26 mouse cellular contexts compared by ENCODE assay signal in the genomic region with DNA sequence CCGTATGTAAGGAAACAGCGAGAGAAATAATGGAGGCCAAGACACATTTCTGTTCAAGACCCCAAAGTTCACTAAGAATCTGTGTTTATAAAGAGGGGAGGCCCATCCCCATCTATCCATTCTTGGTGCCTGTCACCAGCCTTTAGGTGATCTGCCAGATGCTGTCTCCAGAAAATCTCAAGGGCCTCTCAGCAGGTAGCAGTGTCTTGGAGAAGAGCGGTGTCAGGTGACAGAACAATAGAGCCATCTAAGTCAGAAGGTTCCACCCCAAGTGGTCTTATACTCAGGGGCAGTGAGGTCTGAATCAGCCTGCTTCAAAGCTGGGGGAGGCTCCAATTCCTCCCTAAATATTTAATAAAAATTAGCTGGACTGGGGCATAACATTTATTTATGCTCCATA.
DNase-seq lines count a peak whose midpoint lies in the region; ATAC-seq lines count a peak whose summit lies in the region.
"Had no signal": no experiment of that assay in that cellular context is flagged by ENCODE, and none has a peak within 500 bp of the region (broad histone marks: within the 10 kb centered on the region; RNA-seq: fewer than 3 reads in every experiment).

No protein-coding gene starts in this region.

- H3K27ac ChIP-seq in hindbrain, embryonic 14.5 days = no peak overlapping the region
- H3K27ac ChIP-seq: embryonic facial prominence, embryonic 13.5 days; embryonic facial prominence, embryonic 15.5 days; forebrain, embryonic 10.5 days; forebrain, embryonic 12.5 days had no signal

- no peak overlapping the region for H3K4me3 ChIP-seq in hindbrain, embryonic 14.5 days (replicated peaks; ENCODE audit: low read length)
- H3K4me3 ChIP-seq: embryonic facial prominence, embryonic 13.5 days; embryonic facial prominence, embryonic 15.5 days; erythroblast, embryonic 14.5 days; forebrain, embryonic 10.5 days; forebrain, embryonic 12.5 days had no signal

- no peaks in the 10 kb centered on the region for H3K27me3 ChIP-seq in hindbrain, embryonic 14.5 days (ENCODE audit: control insufficient read depth, insufficient read depth, low read length)
- H3K27me3 ChIP-seq: embryonic facial prominence, embryonic 13.5 days; embryonic facial prominence, embryonic 15.5 days; forebrain, embryonic 12.5 days; Patski had no signal

- no peaks in the 10 kb centered on the region for H3K36me3 ChIP-seq in hindbrain, embryonic 14.5 days (replicated peaks; ENCODE audit: control insufficient read depth, insufficient read depth)
- H3K36me3 ChIP-seq: embryonic facial prominence, embryonic 13.5 days; embryonic facial prominence, embryonic 15.5 days; forebrain, embryonic 10.5 days; forebrain, embryonic 12.5 days; G1E had no signal

- no peak for ATAC-seq in hindbrain, embryonic 14.5 days (ENCODE audit: low FRiP score)
- ATAC-seq: forebrain, embryonic 14.5 days; forebrain, embryonic 16.5 days; Patski had no signal

- DNase-seq in ES-CJ7 (ENCODE audit: low read depth, low spot score) = peak; percentile 94
- DNase-seq in R1 (ENCODE audit: low read depth, low spot score) = peak; percentile 88
- peak; percentile 91 for DNase-seq in ZHBTc4 (ENCODE audit: low read depth, low spot score)
- no peak for DNase-seq in neural tube, embryonic 10.5 days (ENCODE audit: extremely low spot score, low spot score)
- no peak for DNase-seq in left cerebral cortex, adult 8-10 months (ENCODE audit: low spot score in 2 of 2)
- no peak for DNase-seq in left cerebral cortex, adult 18-20 months (ENCODE audit: low spot score in 2 of 2)
- DNase-seq in hindbrain, embryonic 14.5 days (ENCODE audit: low spot score) = no peak
- DNase-seq: adrenal gland, adult 2 months; adrenal gland, postnatal 10 days; adrenal gland, postnatal 25 days; cerebellum, adult 11 months; cerebellum, adult 18-20 months; cerebellum, adult 8-10 months; cerebellum, adult 9-11 months; cerebellum, postnatal 14 days; cerebellum, postnatal 36 days; embryo, embryonic 11 days had no signal

- H3K4me1 ChIP-seq in hindbrain, embryonic 14.5 days (replicated peaks; ENCODE audit: control insufficient read depth, insufficient read depth, low read length) = no peaks in the 10 kb centered on the region
- H3K4me1 ChIP-seq: embryonic facial prominence, embryonic 13.5 days; embryonic facial prominence, embryonic 15.5 days; forebrain, embryonic 10.5 days; forebrain, embryonic 12.5 days had no signal

- H3K4me2 ChIP-seq in hindbrain, embryonic 14.5 days (replicated peaks) = no peak overlapping the region
- H3K4me2 ChIP-seq: embryonic facial prominence, embryonic 13.5 days; embryonic facial prominence, embryonic 15.5 days; forebrain, embryonic 12.5 days had no signal

- H3K9ac ChIP-seq in hindbrain, embryonic 14.5 days = no peak overlapping the region
- H3K9ac ChIP-seq: embryonic facial prominence, embryonic 13.5 days; embryonic facial prominence, embryonic 15.5 days; forebrain, embryonic 12.5 days had no signal

- H3K9me3 ChIP-seq in hindbrain, embryonic 14.5 days (ENCODE audit: control insufficient read depth, low read length) = no peaks in the 10 kb centered on the region
- H3K9me3 ChIP-seq: embryonic facial prominence, embryonic 13.5 days; embryonic facial prominence, embryonic 15.5 days; forebrain, embryonic 10.5 days; forebrain, embryonic 12.5 days; G1E had no signal

- 85% methylated on average over 3 of the region's 3 CpGs for WGBS in hindbrain, embryonic 14.5 days

Comparison
In these comparisons a context has a peak if more than half of its experiments do, and no peak if none do; other contexts are left out.
1. DNase-seq: peak in ES-CJ7 (single experiment), R1 (single experiment) and ZHBTc4 (single experiment); none in neural tube, embryonic 10.5 days (single experiment), left cerebral cortex, adult 8-10 months (0 of 2), left cerebral cortex, adult 18-20 months (0 of 2) and hindbrain, embryonic 14.5 days (single experiment).